10 mouse cellular contexts compared by ENCODE assay signal in genomic region chr5:21175132-21176112, GRCm38 (mm10). TPM values are rescaled to one million over a fixed set of nuclear protein-coding genes. Genes with fewer than 3 reads are reported as not detected.
DNase-seq lines count a peak whose midpoint lies in the region; ATAC-seq and TF ChIP-seq lines count a peak whose summit lies in the region.
"Had no signal": no experiment of that assay in that cellular context is flagged by ENCODE, and none has a peak within 500 bp of the region (broad histone marks: within the 10 kb centered on the region; RNA-seq: fewer than 3 reads in every experiment).

No protein-coding gene starts in this region.

- DNase-seq in heart, postnatal 14 days = no peak
- DNase-seq in limb, embryonic 14.5 days (ENCODE audit: low spot score) = peak; percentile 64
- DNase-seq in B cell, adult 2 months = no peak
- DNase-seq in cerebellum, adult 11-12 months = no peak
- no peak for DNase-seq in ovary, postnatal 14 days (ENCODE audit: low spot score)

- H3K79me2 ChIP-seq in C2C12 (ENCODE audit: control insufficient read depth, insufficient read depth) = no peaks in the 10 kb centered on the region

- no peaks in the 10 kb centered on the region for H3K36me3 ChIP-seq in heart, embryonic 15.5 days
- no peaks in the 10 kb centered on the region for H3K36me3 ChIP-seq in C2C12 (ENCODE audit: control insufficient read depth, insufficient read depth)
- no peaks in the 10 kb centered on the region for H3K36me3 ChIP-seq in forebrain, embryonic 13.5 days (ENCODE audit: poor library complexity, severe bottlenecking)
- H3K36me3 ChIP-seq in limb, embryonic 14.5 days (ENCODE audit: control insufficient read depth, insufficient read depth, low read length) = no peaks in the 10 kb centered on the region
- H3K36me3 ChIP-seq: lung, embryonic 15.5 days had no signal

- intact Hi-C loops in heart, postnatal 14 days (cut with DNase I) = no loop called here

- no peaks in the 10 kb centered on the region for H3K27me3 ChIP-seq in heart, embryonic 15.5 days
- H3K27me3 ChIP-seq in C2C12 (ENCODE audit: control insufficient read depth, insufficient read depth, insufficient read length) = no peaks in the 10 kb centered on the region
- no peaks in the 10 kb centered on the region for H3K27me3 ChIP-seq in forebrain, embryonic 13.5 days
- H3K27me3 ChIP-seq in limb, embryonic 14.5 days (ENCODE audit: control insufficient read depth, insufficient read depth, low read length) = no peaks in the 10 kb centered on the region
- H3K27me3 ChIP-seq: CH12.LX; lung, embryonic 15.5 days had no signal

- no peak overlapping the region for H3K9ac ChIP-seq in heart, embryonic 15.5 days
- H3K9ac ChIP-seq in forebrain, embryonic 13.5 days = 0 out of 2 replicates have a peak overlapping the region, but pooled peaks have one; percentile 12
- no peak overlapping the region for H3K9ac ChIP-seq in limb, embryonic 14.5 days (ENCODE audit: low read depth, low read length, severe bottlenecking)
- H3K9ac ChIP-seq: lung, embryonic 15.5 days had no signal

- no peaks in the 10 kb centered on the region for H3K79me3 ChIP-seq in C2C12 (ENCODE audit: low read depth)

- WGBS in heart, embryonic 15.5 days = 46% methylated on average over 9 of the region's 9 CpGs
- WGBS in forebrain, embryonic 13.5 days = 15% methylated on average over 9 of the region's 9 CpGs
- 39% methylated on average over 9 of the region's 9 CpGs for WGBS in limb, embryonic 14.5 days

- no peak overlapping the region for H3K4me3 ChIP-seq in heart, embryonic 15.5 days
- no peak overlapping the region for H3K4me3 ChIP-seq in C2C12 (ENCODE audit: insufficient read depth, poor library complexity, severe bottlenecking)
- no peak overlapping the region for H3K4me3 ChIP-seq in forebrain, embryonic 13.5 days
- no peak overlapping the region for H3K4me3 ChIP-seq in limb, embryonic 14.5 days (replicated peaks; ENCODE audit: low read length)
- H3K4me3 ChIP-seq: lung, embryonic 15.5 days had no signal

- peak overlapping the region; percentile 32 for H3ac ChIP-seq in C2C12 (ENCODE audit: control insufficient read depth, insufficient read length, low read depth)

- TF ChIP-seq CTCF in C2C12 (IDR thresholded peaks at IDR 0.05; ENCODE audit: control insufficient read depth, insufficient read depth, insufficient read length) = no peak

- no peak for TF ChIP-seq POLR2A in limb, embryonic 14.5 days (IDR thresholded peaks at IDR 0.05; ENCODE audit: borderline replicate concordance, extremely low read depth, insufficient read depth, insufficient read length)

- peak overlapping the region; percentile 31; the same call in 1 of the 2 replicates for H3K27ac ChIP-seq in heart, embryonic 15.5 days
- peak overlapping the region; percentile 51 for H3K27ac ChIP-seq in forebrain, embryonic 13.5 days
- peak overlapping the region; percentile 48 for H3K27ac ChIP-seq in limb, embryonic 14.5 days (replicated peaks; ENCODE audit: low read depth, low read length)
- H3K27ac ChIP-seq: lung, embryonic 15.5 days had no signal

- H3K4me1 ChIP-seq in heart, embryonic 15.5 days (replicated peaks) = no peaks in the 10 kb centered on the region
- H3K4me1 ChIP-seq in forebrain, embryonic 13.5 days = peaks cover 29% of the 10 kb centered on the region
- H3K4me1 ChIP-seq in limb, embryonic 14.5 days (ENCODE audit: control insufficient read depth, insufficient read depth, low read length) = peaks cover 25% of the 10 kb centered on the region
- H3K4me1 ChIP-seq: lung, embryonic 15.5 days had no signal

- no peak overlapping the region for H3K4me2 ChIP-seq in heart, embryonic 15.5 days
- no peak overlapping the region; the same call in 1 of the 2 replicates for H3K4me2 ChIP-seq in forebrain, embryonic 13.5 days
- H3K4me2 ChIP-seq in limb, embryonic 14.5 days (replicated peaks; ENCODE audit: low read depth, low read length, severe bottlenecking) = 0 out of 2 replicates have a peak overlapping the region, but pooled peaks have one; percentile 10
- H3K4me2 ChIP-seq: lung, embryonic 15.5 days had no signal

- ATAC-seq in heart, embryonic 15.5 days (replicated peaks; ENCODE audit: insufficient number of reproducible peaks, insufficient read depth, low FRiP score, low read depth) = no peak
- peak; percentile 72 for ATAC-seq in forebrain, embryonic 13.5 days
- ATAC-seq in limb, embryonic 14.5 days (ENCODE audit: low FRiP score, low read depth) = peak; percentile 78

- H3K9me3 ChIP-seq in heart, embryonic 15.5 days (replicated peaks) = no peaks in the 10 kb centered on the region
- 0 out of 2 replicates have a peak, but pooled peaks cover 7% of the 10 kb centered on the region for H3K9me3 ChIP-seq in forebrain, embryonic 13.5 days (replicated peaks)
- peaks cover 7% of the 10 kb centered on the region; the same call in 1 of the 2 replicates for H3K9me3 ChIP-seq in limb, embryonic 14.5 days (ENCODE audit: control insufficient read depth, low read length)
- H3K9me3 ChIP-seq: lung, embryonic 15.5 days had no signal

TF ChIP-seq in C2C12, 6 proteins besides CTCF, POLR2A, EP300 and RAD21:
- peak; percentile 21 for TF ChIP-seq CEBPB (IDR thresholded peaks at IDR 0.05; ENCODE audit: low read depth)
- TF ChIP-seq FOSL1 (IDR thresholded peaks at IDR 0.05; ENCODE audit: insufficient read depth, low read length, poor library complexity, severe bottlenecking) = peak; percentile 89
- TF ChIP-seq MAX (IDR thresholded peaks at IDR 0.05) = no peak

RNA-seq across cellular contexts. Expression of gene Gsap, which starts 10.6 kb away (rescaled TPM):
- 1.8 and 2.5 TPM in 2 replicates for polyA plus RNA-seq in heart, embryonic 15.5 days (2015; fragmentation: Nextera tagmentation; extraction: Ambion mirVana)
- total RNA-seq in heart, postnatal 14 days (2021) = 1 to 10 TPM; 4.7 to 4.9 TPM
- polyA plus RNA-seq in C2C12 (2012; fragmentation: generic; extraction: Trizol) = 4.5 TPM
- 5.0 and 6.5 TPM in 2 replicates for polyA plus RNA-seq in forebrain, embryonic 13.5 days (2015; fragmentation: Nextera tagmentation; extraction: Ambion mirVana)
- 2.8 and 3.0 TPM in 2 replicates for polyA plus RNA-seq in limb, embryonic 14.5 days (2012; rRNA removed)
- 2.9 and 4.0 TPM in 2 replicates for polyA plus RNA-seq in limb, embryonic 14.5 days (2014; fragmentation: Nextera tagmentation; extraction: Ambion mirVana)
